Mouse (Mus musculus): ENCODE measurements around the gene Scamp1.

DNA sequence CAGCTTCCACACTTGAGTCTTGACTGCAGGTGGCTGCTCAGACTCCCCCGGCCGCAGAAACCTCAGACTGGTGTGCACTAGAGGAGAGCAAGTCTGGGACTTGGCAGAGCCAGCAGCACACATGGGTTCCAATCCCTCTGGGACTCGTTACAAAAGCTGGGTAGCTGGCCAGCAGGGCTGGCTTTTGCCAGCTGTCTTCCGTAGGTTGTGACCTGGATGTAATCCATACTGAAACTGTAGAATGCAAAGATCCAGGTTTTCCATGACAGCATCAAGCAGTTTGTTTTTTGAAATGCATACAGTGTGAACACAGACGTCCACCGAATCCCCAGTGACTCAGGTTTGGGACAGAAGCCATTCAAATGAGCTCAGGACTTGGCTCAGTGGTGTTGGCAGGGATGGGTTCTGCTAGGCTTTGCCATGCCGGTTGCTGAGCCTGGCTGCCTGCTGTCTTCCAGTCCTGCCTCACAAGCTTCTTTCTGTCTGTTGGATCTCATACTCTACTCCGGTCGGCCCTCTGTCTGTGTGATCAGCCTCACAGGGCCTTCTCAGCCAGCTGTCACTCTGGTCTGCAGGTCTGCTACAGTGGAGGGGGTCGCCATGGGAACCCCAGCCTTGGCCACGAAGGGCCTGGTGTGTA is 107.1 kb downstream of the Scamp1 start:
- TF ChIP-seq POLR2A (IDR thresholded peaks at IDR 0.05; ENCODE audit: low read depth, low read length) = no peak
- no peak for TF ChIP-seq CTCF (IDR thresholded peaks at IDR 0.05; ENCODE audit: extremely low read depth, insufficient read depth, insufficient read length, insufficient replicate concordance)

Data from spleen, adult 2 months (tissue).